Mouse (Mus musculus): Measurements from ENCODE around the gene Trp53tg5.

DNA sequence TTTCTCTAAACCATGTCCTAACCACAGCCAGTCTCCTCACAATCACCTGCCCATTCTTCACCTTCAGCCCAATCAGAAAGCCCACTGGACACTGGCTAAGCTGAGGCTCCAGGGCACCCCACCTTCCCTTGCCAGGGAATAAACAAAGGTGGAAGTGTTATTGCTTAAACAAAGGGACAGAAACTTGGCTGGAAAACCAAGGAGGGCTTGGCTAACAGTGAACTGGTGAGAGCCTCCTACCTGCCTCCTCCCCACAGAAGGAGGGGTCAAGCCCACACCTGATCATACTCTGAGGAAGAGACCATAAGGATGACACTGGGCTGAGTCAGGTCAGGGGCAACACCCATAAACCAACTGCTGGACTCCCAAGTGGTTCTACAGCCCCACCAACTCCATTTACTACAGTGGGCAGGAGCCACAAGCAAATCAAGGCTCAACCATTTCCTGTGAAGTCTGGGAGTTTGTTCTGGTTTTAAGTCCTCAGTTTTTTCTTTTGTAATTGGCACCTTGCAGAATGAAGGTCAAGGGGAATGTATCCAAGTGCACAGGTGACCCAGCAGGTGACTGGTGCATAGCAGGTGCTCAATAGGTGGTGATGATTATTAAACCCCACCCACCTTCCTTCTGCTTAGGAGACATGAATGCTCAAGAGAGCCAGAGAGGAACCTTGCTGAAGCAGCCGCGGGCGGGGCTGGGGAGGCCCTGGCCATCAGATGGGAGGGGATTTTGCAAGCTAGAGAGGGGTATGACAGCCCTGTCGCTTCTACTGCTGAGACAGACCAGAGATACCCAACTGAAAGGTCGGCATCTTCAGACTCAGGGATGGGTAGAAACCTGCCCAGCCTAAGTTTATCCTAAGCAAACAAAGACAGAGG lies 38.1 kb downstream of the Trp53tg5 start:
- TF ChIP-seq ETS1 (conservative IDR thresholded peaks at IDR 0.05; ENCODE audit: low read depth, low read length): no peak
- TF ChIP-seq POLR2A (IDR thresholded peaks at IDR 0.05; ENCODE audit: low read depth, low read length): no peak
- no peak for TF ChIP-seq CTCF (conservative IDR thresholded peaks at IDR 0.05 in 1 of 2, IDR thresholded peaks at IDR 0.05 in 1 of 2; ENCODE audit: low read depth in 2 of 2, low read length in 2 of 2)
- no peak for TF ChIP-seq ZNF384 (IDR thresholded peaks at IDR 0.05; ENCODE audit: low read depth, low read length)
- TF ChIP-seq ZC3H11A (IDR thresholded peaks at IDR 0.05; ENCODE audit: low read depth, low read length): no peak
- TF ChIP-seq JUND (conservative IDR thresholded peaks at IDR 0.05; ENCODE audit: low read depth, low read length): no peak
- TF ChIP-seq RCOR1 (conservative IDR thresholded peaks at IDR 0.05; ENCODE audit: low read depth, low read length): no peak
- no peak for TF ChIP-seq MAZ (IDR thresholded peaks at IDR 0.05; ENCODE audit: low read depth, low read length)
- TF ChIP-seq MAFK (IDR thresholded peaks at IDR 0.05; ENCODE audit: insufficient replicate concordance, low read length): no peak
- TF ChIP-seq MXI1 (IDR thresholded peaks at IDR 0.05; ENCODE audit: low read depth, low read length): no peak

All from CH12.LX (cell line).